Mouse (Mus musculus) adrenal gland, adult 10 weeks (tissue): ENCODE measurements around the gene Atp6v1g1. TPM values are rescaled to one million over a fixed set of nuclear protein-coding genes. Genes with fewer than 3 reads are reported as not detected.

Experiments
- polyA plus RNA-seq: library from polyadenylated mRNA; stranded (reverse); fragments of 350-450 nt; fragmentation: Illumina TruSeq; extraction: RNeasy Lipid Tissue Mini Kit (QIAGEN cat#74804); gene quantifications from one replicate; pipeline ENCODE4 v1.2.3, GENCODE M21; 2014; ENCODE audit warnings: low read depth, low replicate concordance

The Atp6v1g1 gene
- polyA plus RNA-seq: 390 TPM

DNA sequence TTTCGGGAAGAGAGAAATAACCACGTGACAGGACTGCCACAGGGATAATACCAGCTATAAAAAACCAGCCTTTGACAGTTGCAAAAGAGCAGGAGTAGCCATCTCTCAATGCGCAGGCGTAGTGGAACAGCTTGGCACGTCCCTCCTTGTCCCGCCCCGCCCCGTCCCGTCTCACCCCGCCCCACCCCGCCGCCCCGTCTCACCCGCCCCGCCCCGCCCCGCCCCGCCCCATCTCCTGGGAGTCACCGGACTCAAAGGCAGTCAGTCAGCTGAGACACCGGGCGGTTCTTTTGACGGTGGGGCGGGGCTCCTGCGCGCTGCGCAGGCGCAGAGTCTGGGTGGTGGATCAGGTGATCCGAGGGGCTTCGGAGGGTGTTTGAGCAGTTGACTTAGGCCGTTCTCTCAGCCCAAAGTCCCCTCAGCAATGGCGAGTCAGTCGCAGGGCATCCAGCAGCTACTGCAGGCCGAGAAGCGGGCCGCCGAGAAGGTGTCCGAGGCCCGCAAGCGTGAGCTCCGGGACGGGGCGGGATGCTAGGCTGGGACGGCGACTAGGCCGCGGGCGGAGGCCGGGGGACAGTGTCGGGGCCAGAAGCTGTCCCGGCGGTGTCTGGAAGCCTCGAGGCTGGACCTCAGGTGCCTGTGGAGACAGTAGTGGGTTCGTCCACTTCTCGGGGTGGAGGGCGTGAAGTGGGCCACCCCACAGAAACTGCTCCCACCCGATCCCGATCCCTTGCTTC, at the start of gene Atp6v1g1:
Atp6v1g1 (plus strand) TSS at position 279 of the 737 bp plus-strand sequence.

DNA sequence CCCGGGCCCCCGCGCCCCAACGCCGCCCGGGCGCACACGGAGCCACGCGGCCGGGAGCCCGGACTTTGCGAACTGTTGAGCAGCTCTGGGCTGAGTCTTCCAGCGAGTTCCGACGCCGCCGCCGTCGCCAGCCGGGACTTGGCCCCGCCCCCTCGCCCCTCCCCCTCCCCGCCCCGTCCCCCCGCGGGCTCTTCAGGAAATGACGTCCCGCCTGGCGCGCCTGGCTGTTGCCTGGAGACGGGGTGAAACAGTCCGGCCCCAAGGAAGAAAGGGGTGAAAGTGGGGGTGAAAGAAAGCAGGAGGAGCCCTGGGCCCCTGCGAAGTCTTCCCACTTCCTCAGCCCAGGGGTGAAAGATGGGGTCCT, 48.7 kb upstream of the Atp6v1g1 start, which contains the start of gene Whrn:
Whrn (minus strand) TSS at position 77 of the 364 bp plus-strand sequence.

DNA sequence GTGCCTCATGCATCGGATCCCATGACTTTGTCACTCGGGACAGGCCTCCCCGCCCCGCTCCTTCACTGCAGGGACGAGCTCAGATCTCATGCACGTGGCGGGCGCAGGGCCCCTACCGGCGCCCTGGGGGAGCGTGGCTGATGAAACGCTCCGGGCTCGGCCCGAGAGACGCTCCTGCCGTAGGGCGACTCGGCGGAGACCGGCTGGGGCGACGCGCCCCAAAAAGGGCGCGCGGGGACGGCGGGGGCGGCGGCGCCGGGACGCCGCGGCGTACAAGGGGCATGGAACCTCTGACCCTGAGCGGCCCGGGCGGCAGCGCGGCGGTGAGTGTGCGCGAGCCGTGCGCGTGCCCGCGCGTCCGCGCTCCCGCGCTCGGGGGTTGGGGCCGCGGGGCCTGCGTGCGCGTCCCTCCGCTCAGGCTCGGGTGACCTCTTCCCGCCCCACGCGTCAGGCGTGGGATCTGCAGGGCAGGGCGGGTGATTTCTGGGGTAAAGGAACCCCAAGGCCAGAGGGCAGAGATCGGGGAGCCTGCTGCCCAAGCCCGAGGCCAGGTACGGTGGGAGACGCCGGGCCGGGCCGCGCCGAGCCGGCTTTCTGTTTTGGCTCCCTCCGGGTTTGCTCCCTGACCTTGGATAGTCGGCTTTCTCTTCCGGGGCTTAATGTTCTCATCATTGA, 14.0 kb downstream of the Atp6v1g1 start, which contains the start of gene Tmem268:
Tmem268 (plus strand) TSS at position 375 of the 675 bp plus-strand sequence.

Other genes with a start within 250 kb of the Atp6v1g1 start
- 59.0 TPM for gene Orm1, start 200.2 kb upstream of the Atp6v1g1 start, polyA plus RNA-seq
- gene Orm3, start 188.6 kb upstream of the Atp6v1g1 start, polyA plus RNA-seq: 7.7 TPM
- gene Orm2, start 182.3 kb upstream of the Atp6v1g1 start, polyA plus RNA-seq: 5.0 TPM
- 0.23 TPM for gene Akna, start 141.4 kb upstream of the Atp6v1g1 start, polyA plus RNA-seq
- gene Whrn, start 48.8 kb upstream of the Atp6v1g1 start, polyA plus RNA-seq: 2.4 TPM
- gene Tmem268, start 14.0 kb downstream of the Atp6v1g1 start, polyA plus RNA-seq: 7.4 TPM
- gene Gm11213, start 60.5 kb downstream of the Atp6v1g1 start, polyA plus RNA-seq: not detected
- not detected for gene Tex48, start 77.7 kb downstream of the Atp6v1g1 start, polyA plus RNA-seq
- not detected for gene Gm11214, start 118.6 kb downstream of the Atp6v1g1 start, polyA plus RNA-seq
- gene Tnfsf15, start 200.3 kb downstream of the Atp6v1g1 start, polyA plus RNA-seq: 0.52 TPM